In the genomic region with DNA sequence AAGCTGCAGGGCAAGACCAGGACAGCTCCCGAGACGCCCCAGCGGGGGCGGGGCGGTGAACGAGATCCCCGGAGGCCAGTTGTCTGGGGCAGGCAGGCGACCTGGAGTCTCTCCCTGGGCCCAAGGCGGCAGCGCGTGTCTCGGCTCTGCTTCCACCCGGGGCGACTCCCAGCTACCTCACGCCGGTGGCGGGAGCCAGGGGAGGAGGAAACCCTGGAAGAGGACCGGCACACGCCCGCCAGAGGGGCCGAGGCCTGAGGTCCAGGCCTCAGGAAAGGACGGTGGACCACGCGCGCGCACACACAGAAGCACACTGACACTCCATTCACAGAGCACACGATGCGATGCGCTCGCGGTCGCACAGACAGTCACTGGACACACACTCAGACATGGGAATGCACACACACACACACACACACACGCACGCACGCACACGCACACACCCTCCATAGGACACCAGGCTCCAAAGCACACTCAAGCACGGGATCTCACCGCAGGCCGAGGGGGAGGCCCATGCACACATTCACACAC, we compare ENCODE assay signal across 8 mouse cellular contexts. TPM values are rescaled to one million over a fixed set of nuclear protein-coding genes. Genes with fewer than 3 reads are reported as not detected.
A peak's percentile ranks its signal among the peaks of the same experiment; 100 is the strongest.
DNase-seq lines count a peak whose midpoint lies in the region; ATAC-seq and TF ChIP-seq lines count a peak whose summit lies in the region.

No protein-coding gene starts in this region.

- WGBS in spleen, adult 2 months = 3% methylated on average over 37 of the region's 39 CpGs
- WGBS in embryonic facial prominence, embryonic 10.5 days = under 1% methylated on average over 39 of the region's 39 CpGs
- 2% methylated on average over 39 of the region's 39 CpGs for WGBS in heart, embryonic 15.5 days

- no peak for TF ChIP-seq POLR2A in spleen, adult 2 months (IDR thresholded peaks at IDR 0.05; ENCODE audit: low read depth, low read length)

- H3K27me3 ChIP-seq in spleen, adult 2 months (ENCODE audit: control insufficient read depth, insufficient read depth, low read length) = peaks cover 12% of the 10 kb centered on the region
- H3K27me3 ChIP-seq in embryonic facial prominence, embryonic 10.5 days (replicated peaks; ENCODE audit: low read depth, poor library complexity, severe bottlenecking) = peaks cover 58% of the 10 kb centered on the region
- peaks cover 81% of the 10 kb centered on the region for H3K27me3 ChIP-seq in heart, embryonic 15.5 days

- no peaks in the 10 kb centered on the region for H3K36me3 ChIP-seq in spleen, adult 2 months (ENCODE audit: control insufficient read depth, insufficient read depth, low read length)
- no peaks in the 10 kb centered on the region for H3K36me3 ChIP-seq in embryonic facial prominence, embryonic 10.5 days (replicated peaks)
- H3K36me3 ChIP-seq in heart, embryonic 15.5 days = no peaks in the 10 kb centered on the region

- peak overlapping the region; percentile 100 for H3K4me2 ChIP-seq in heart, embryonic 15.5 days

- no peak overlapping the region for H3K27ac ChIP-seq in spleen, adult 2 months (ENCODE audit: insufficient read depth, low read length)
- peak overlapping the region; percentile 86 for H3K27ac ChIP-seq in embryonic facial prominence, embryonic 10.5 days (replicated peaks)
- H3K27ac ChIP-seq in heart, embryonic 15.5 days = no peak overlapping the region

- no peak for TF ChIP-seq CTCF in spleen, adult 2 months (IDR thresholded peaks at IDR 0.05; ENCODE audit: extremely low read depth, insufficient read depth, insufficient read length, insufficient replicate concordance)

- no peaks in the 10 kb centered on the region for H3K9me3 ChIP-seq in embryonic facial prominence, embryonic 10.5 days
- no peaks in the 10 kb centered on the region for H3K9me3 ChIP-seq in heart, embryonic 15.5 days (replicated peaks)

- H3K4me1 ChIP-seq in spleen, adult 2 months (ENCODE audit: control insufficient read depth, insufficient read depth, insufficient read length) = peaks cover 12% of the 10 kb centered on the region
- peaks cover 70% of the 10 kb centered on the region for H3K4me1 ChIP-seq in embryonic facial prominence, embryonic 10.5 days
- peaks cover 24% of the 10 kb centered on the region for H3K4me1 ChIP-seq in heart, embryonic 15.5 days (replicated peaks)

- 0 out of 2 replicates have a peak, but pooled peaks have one; percentile 19 for ATAC-seq in heart, embryonic 15.5 days (replicated peaks; ENCODE audit: insufficient number of reproducible peaks, insufficient read depth, low FRiP score, low read depth)
- 0 out of 2 replicates have a peak, but pooled peaks have one; percentile 11 for ATAC-seq in megakaryocyte progenitor cell, adult 5-6 weeks (replicated peaks; ENCODE audit: poor library complexity)

- peak overlapping the region; percentile 71 for H3K9ac ChIP-seq in heart, embryonic 15.5 days

- H3K4me3 ChIP-seq in spleen, adult 2 months (ENCODE audit: extremely low read depth, insufficient read depth, insufficient read length) = peak overlapping the region; percentile 62; the same call in 1 of the 2 replicates
- peak overlapping the region; percentile 82 for H3K4me3 ChIP-seq in embryonic facial prominence, embryonic 10.5 days
- H3K4me3 ChIP-seq in heart, embryonic 15.5 days = peak overlapping the region; percentile 67

- no peak for DNase-seq in spleen, adult 2 months (ENCODE audit: low read depth in 1 of 2, low spot score in 2 of 2)
- no peak for DNase-seq in spleen, postnatal 14 days (ENCODE audit: low spot score in 2 of 2)
- peak; percentile 68 for DNase-seq in embryonic facial prominence, embryonic 10.5 days (ENCODE audit: low spot score)
- DNase-seq in kidney, postnatal 14 days = peak; percentile 59
- peak; percentile 62 to 68 for DNase-seq in urinary bladder, postnatal 36 days (ENCODE audit: low spot score in 2 of 2)
- no peak for DNase-seq in frontal cortex, postnatal 14 days (ENCODE audit: low spot score in 2 of 2)

RNA-seq across cellular contexts. Expression of gene Ptpru, which starts 1.7 kb away (rescaled TPM):
- 1.2 and 1.5 TPM in 2 replicates for polyA plus RNA-seq in spleen, adult 2 months (2012; rRNA removed)
- polyA plus RNA-seq in embryonic facial prominence, embryonic 10.5 days (2016; fragmentation: Nextera tagmentation; extraction: Ambion mirVana) = 21.1 and 23.5 TPM in 2 replicates
- polyA plus RNA-seq in heart, embryonic 15.5 days (2015; fragmentation: Nextera tagmentation; extraction: Ambion mirVana) = 1.9 and 3.1 TPM in 2 replicates
- 11.2 and 16.7 TPM in 2 replicates for total RNA-seq in megakaryocyte progenitor cell, adult 5-6 weeks (2015)
- 3.4 and 4.0 TPM in 2 replicates for total RNA-seq in megakaryocyte progenitor cell, adult 5-6 weeks (2017)

RNA-seq across cellular contexts. Expression of gene Mecr, which starts 6.9 kb away (rescaled TPM):
- polyA plus RNA-seq in spleen, adult 2 months (2012; rRNA removed) = 15.0 and 18.6 TPM in 2 replicates
- polyA plus RNA-seq in embryonic facial prominence, embryonic 10.5 days (2016; fragmentation: Nextera tagmentation; extraction: Ambion mirVana) = 52.9 and 55.0 TPM in 2 replicates
- polyA plus RNA-seq in heart, embryonic 15.5 days (2015; fragmentation: Nextera tagmentation; extraction: Ambion mirVana) = 39.9 and 45.7 TPM in 2 replicates
- 32.5 and 41.9 TPM in 2 replicates for total RNA-seq in megakaryocyte progenitor cell, adult 5-6 weeks (2015)
- total RNA-seq in megakaryocyte progenitor cell, adult 5-6 weeks (2017) = 26.0 and 43.0 TPM in 2 replicates

RNA-seq across cellular contexts. Expression of gene Srsf4, which starts 37.0 kb away (rescaled TPM):
- polyA plus RNA-seq in spleen, adult 2 months (2012; rRNA removed) = 28.8 and 31.9 TPM in 2 replicates
- 142 and 143 TPM in 2 replicates for polyA plus RNA-seq in embryonic facial prominence, embryonic 10.5 days (2016; fragmentation: Nextera tagmentation; extraction: Ambion mirVana)
- polyA plus RNA-seq in heart, embryonic 15.5 days (2015; fragmentation: Nextera tagmentation; extraction: Ambion mirVana) = 64.8 and 76.3 TPM in 2 replicates
- 36.1 and 42.4 TPM in 2 replicates for total RNA-seq in megakaryocyte progenitor cell, adult 5-6 weeks (2015)
- total RNA-seq in megakaryocyte progenitor cell, adult 5-6 weeks (2017) = 58.2 and 86.6 TPM in 2 replicates

Comparison
In these comparisons a context has a peak if more than half of its experiments do, and no peak if none do; other contexts are left out.
1. DNase-seq: peak in embryonic facial prominence, embryonic 10.5 days (single experiment), kidney, postnatal 14 days (single experiment) and urinary bladder, postnatal 36 days (2 of 2); none in spleen, adult 2 months (0 of 2), spleen, postnatal 14 days (0 of 2) and frontal cortex, postnatal 14 days (0 of 2).
2. Peak in every context shown above with its lines, with median percentiles within 50 percentile points of each other: H3K4me3 ChIP-seq.